Mouse (Mus musculus): ENCODE data around the gene Lhfpl1. TPM values are rescaled to one million over a fixed set of nuclear protein-coding genes. Genes with fewer than 3 reads are reported as not detected.
A peak's percentile ranks its signal among the peaks of the same experiment; 100 is the strongest.
"Not testable (repeated sequence)": the region's sequence is repeated elsewhere in the genome, so short reads cannot be mapped to it uniquely, and the experiment has no call there.

Lhfpl1 gene
- polyA plus RNA-seq (2015; fragmentation: Nextera tagmentation; extraction: Ambion mirVana) = 0.14 and 0.59 TPM in 2 replicates

- ATAC-seq (ENCODE audit: low FRiP score, low read depth) = no peak
- no peak within 1 kb of the TSS for H3K27ac ChIP-seq (replicated peaks)
- no peak within 1 kb of the TSS for H3K9ac ChIP-seq
- no peaks in the 10 kb centered on the region for H3K9me3 ChIP-seq
- WGBS = 45% methylated on average over 7 of the region's 7 CpGs
- no peaks in the 10 kb centered on the region for H3K4me1 ChIP-seq (replicated peaks)
- H3K27me3 ChIP-seq = no peaks in the 10 kb centered on the region
- H3K4me3 ChIP-seq = no peak within 1 kb of the TSS
- H3K4me2 ChIP-seq = no peak within 1 kb of the TSS
- H3K36me3 ChIP-seq = no peaks in the 10 kb centered on the region
Measured at GRCm38 (mm10) chrX:145348377-145349203, at the start of gene Lhfpl1. TSS of gene Lhfpl1 (minus strand) at chrX:145349089.

GRCm38 (mm10) chrX:145371839-145372238 is 22.9 kb upstream of the Lhfpl1 start:
- Histone ChIP-seq H3K4me2 (no peak overlapping the region), H3K27ac (replicated peaks) (no peak overlapping the region), H3K4me3 (no peak overlapping the region), H3K36me3 (no peaks in the 10 kb centered on the region), H3K27me3 (no peaks in the 10 kb centered on the region), H3K9me3 (no peaks in the 10 kb centered on the region), H3K9ac (no peak overlapping the region), H3K4me1 (replicated peaks) (no peaks in the 10 kb centered on the region)
- ATAC-seq (ENCODE audit: low FRiP score, low read depth) = no peak
- WGBS = 82% methylated on average over 5 of the region's 5 CpGs

GRCm38 (mm10) chrX:145362527-145362926 is 13.6 kb upstream of the Lhfpl1 start:
- H3K36me3 ChIP-seq = no peaks in the 10 kb centered on the region
- no peak overlapping the region for H3K4me2 ChIP-seq
- no peak for ATAC-seq (ENCODE audit: low FRiP score, low read depth)
- H3K27ac ChIP-seq (replicated peaks) = no peak overlapping the region
- no peak overlapping the region for H3K9ac ChIP-seq
- WGBS = 90% methylated on average over 4 of the region's 4 CpGs
- no peaks in the 10 kb centered on the region for H3K27me3 ChIP-seq
- no peaks in the 10 kb centered on the region for H3K9me3 ChIP-seq
- no peak overlapping the region for H3K4me3 ChIP-seq
- H3K4me1 ChIP-seq (replicated peaks) = no peaks in the 10 kb centered on the region

GRCm38 (mm10) chrX:145342402-145342801 is 6.5 kb downstream of the Lhfpl1 start:
- WGBS = 93% methylated on average over 2 of the region's 2 CpGs

GRCm38 (mm10) chrX:145336141-145336540 is 12.7 kb downstream of the Lhfpl1 start:
- H3K4me3 ChIP-seq = no peak overlapping the region
- H3K9me3 ChIP-seq = no peaks in the 10 kb centered on the region
- H3K9ac ChIP-seq = no peak overlapping the region
- no peaks in the 10 kb centered on the region for H3K4me1 ChIP-seq (replicated peaks)
- no peak for ATAC-seq (ENCODE audit: low FRiP score, low read depth)
- no peak overlapping the region for H3K27ac ChIP-seq (replicated peaks)
- H3K36me3 ChIP-seq = no peaks in the 10 kb centered on the region
- WGBS = 78% methylated on average over 1 of the region's 1 CpGs
- no peak overlapping the region for H3K4me2 ChIP-seq
- no peaks in the 10 kb centered on the region for H3K27me3 ChIP-seq

More at GRCm38 (mm10) chrX:145342402-145342801, 6.5 kb downstream of the Lhfpl1 start:
- Histone ChIP-seq H3K36me3 (no peaks in the 10 kb centered on the region), H3K9me3 (no peaks in the 10 kb centered on the region), H3K27me3 (no peaks in the 10 kb centered on the region), H3K4me2 (no peak overlapping the region), H3K4me3 (no peak overlapping the region), H3K9ac (no peak overlapping the region), H3K27ac (replicated peaks) (no peak overlapping the region), H3K4me1 (replicated peaks) (no peaks in the 10 kb centered on the region)
- no peak for ATAC-seq (ENCODE audit: low FRiP score, low read depth)

DNA sequence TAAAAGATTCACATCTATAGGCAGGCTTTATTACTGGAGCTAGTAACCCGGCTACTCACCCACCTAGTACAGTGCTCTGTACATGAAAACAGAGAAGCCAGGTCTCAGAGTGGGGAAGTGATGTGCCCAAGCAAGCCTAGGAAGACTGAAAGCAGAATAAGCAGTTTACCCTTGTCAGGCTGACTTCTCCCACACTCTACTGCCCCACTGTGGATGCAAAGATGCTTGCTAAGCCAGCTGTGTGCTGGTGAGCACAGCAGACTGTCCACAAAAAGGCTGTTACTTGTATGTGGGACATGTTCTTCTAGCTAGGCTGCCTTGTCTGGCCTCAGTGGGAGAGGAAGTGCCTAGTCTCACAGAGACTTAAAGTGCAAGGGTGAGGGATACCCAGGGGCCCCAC is 40.3 kb downstream of the Lhfpl1 start:
- 86% methylated on average over 1 of the region's 1 CpGs for WGBS
- Histone ChIP-seq H3K4me3 (no peak overlapping the region), H3K36me3 (no peaks in the 10 kb centered on the region), H3K9me3 (no peaks in the 10 kb centered on the region), H3K4me1 (replicated peaks) (no peaks in the 10 kb centered on the region), H3K27me3 (no peaks in the 10 kb centered on the region), H3K9ac (no peak overlapping the region), H3K4me2 (no peak overlapping the region), H3K27ac (replicated peaks) (no peak overlapping the region)
- ATAC-seq (ENCODE audit: low FRiP score, low read depth) = 0 out of 2 replicates have a peak, but pooled peaks have one; percentile 19

DNA sequence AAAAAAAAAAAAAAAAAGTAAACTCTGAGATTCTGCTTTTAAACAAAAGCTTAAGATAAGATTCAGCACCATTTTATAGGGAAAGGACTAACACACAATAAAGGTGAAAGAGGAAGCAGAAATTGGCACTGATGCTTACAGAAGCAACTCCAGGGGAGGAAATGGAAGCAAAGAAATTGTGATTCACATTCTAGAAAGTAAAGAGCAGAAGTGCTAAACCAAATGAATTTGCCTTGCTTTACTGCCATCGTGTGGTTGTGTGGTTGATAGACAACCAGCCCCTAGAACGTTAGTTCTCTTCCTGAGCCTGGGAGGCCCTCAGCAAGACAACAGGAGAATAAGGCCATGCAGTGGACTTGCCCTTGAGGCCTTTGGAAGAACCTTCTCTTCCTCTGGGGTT is 41.7 kb downstream of the Lhfpl1 start:
- Histone ChIP-seq H3K4me1 (replicated peaks) (no peaks in the 10 kb centered on the region), H3K4me2 (no peak overlapping the region), H3K36me3 (no peaks in the 10 kb centered on the region), H3K4me3 (no peak overlapping the region), H3K9ac (no peak overlapping the region), H3K9me3 (no peaks in the 10 kb centered on the region), H3K27ac (replicated peaks) (no peak overlapping the region), H3K27me3 (no peaks in the 10 kb centered on the region)
- ATAC-seq (ENCODE audit: low FRiP score, low read depth) = no peak
- 10% methylated on average over 2 of the region's 2 CpGs for WGBS

DNA sequence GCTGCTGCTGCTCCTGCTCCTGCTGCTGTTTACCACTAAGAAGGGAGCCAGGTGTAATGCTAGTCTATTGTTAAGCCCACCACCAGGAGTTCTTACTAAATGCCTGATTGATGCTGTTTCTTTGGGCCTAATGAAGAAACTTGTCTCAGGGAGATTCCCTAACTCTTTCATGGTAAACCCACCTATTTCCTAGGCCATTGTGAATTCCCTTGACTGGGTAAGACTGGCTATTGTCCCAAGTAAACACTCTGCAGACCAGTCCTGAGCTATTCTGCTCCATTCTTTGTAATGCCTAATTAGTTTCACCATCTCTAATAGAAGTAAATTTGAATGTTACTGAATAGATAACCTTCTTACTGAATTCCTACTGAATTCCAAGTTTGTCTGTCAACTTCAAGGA is 48.7 kb downstream of the Lhfpl1 start:
- not testable (repeated sequence) for H3K27ac ChIP-seq (replicated peaks); H3K4me1 ChIP-seq (replicated peaks); H3K9ac ChIP-seq; H3K27me3 ChIP-seq; H3K36me3 ChIP-seq; H3K9me3 ChIP-seq; H3K4me2 ChIP-seq; H3K4me3 ChIP-seq; ATAC-seq (ENCODE audit: low FRiP score, low read depth)

- Histone ChIP-seq H3K27ac (replicated peaks) (no peak overlapping the region), H3K9ac (no peak overlapping the region), H3K4me1 (replicated peaks) (no peaks in the 10 kb centered on the region), H3K27me3 (no peaks in the 10 kb centered on the region), H3K36me3 (no peaks in the 10 kb centered on the region), H3K4me2 (no peak overlapping the region), H3K9me3 (no peaks in the 10 kb centered on the region), H3K4me3 (no peak overlapping the region)
- ATAC-seq (ENCODE audit: low FRiP score, low read depth) = no peak
- WGBS = 69% methylated on average over 3 of the region's 3 CpGs
Measured at GRCm38 (mm10) chrX:145272209-145272608, 76.7 kb downstream of the Lhfpl1 start.

- Histone ChIP-seq H3K9ac (no peak overlapping the region), H3K4me1 (replicated peaks) (no peaks in the 10 kb centered on the region), H3K36me3 (no peaks in the 10 kb centered on the region), H3K27me3 (no peaks in the 10 kb centered on the region), H3K9me3 (no peaks in the 10 kb centered on the region), H3K4me2 (no peak overlapping the region), H3K27ac (replicated peaks) (no peak overlapping the region), H3K4me3 (no peak overlapping the region)
- ATAC-seq (ENCODE audit: low FRiP score, low read depth) = no peak
- 36% methylated on average over 4 of the region's 4 CpGs for WGBS
Measured at GRCm38 (mm10) chrX:145271768-145272167, 77.1 kb downstream of the Lhfpl1 start.

- no peak overlapping the region for H3K27ac ChIP-seq (replicated peaks)
- H3K36me3 ChIP-seq = no peaks in the 10 kb centered on the region
- H3K27me3 ChIP-seq = no peaks in the 10 kb centered on the region
- H3K4me1 ChIP-seq (replicated peaks) = no peaks in the 10 kb centered on the region
- no peak for ATAC-seq (ENCODE audit: low FRiP score, low read depth)
- no peaks in the 10 kb centered on the region for H3K9me3 ChIP-seq
- no peak overlapping the region for H3K4me2 ChIP-seq
- H3K4me3 ChIP-seq = no peak overlapping the region
- 59% methylated on average over 5 of the region's 5 CpGs for WGBS
- H3K9ac ChIP-seq = no peak overlapping the region
Measured at GRCm38 (mm10) chrX:145261803-145262202, 87.1 kb downstream of the Lhfpl1 start.
